Mouse (Mus musculus) stomach, embryonic 14.5 days (tissue): ENCODE results near the gene B4gat1. TPM values are rescaled to one million over a fixed set of nuclear protein-coding genes. Genes with fewer than 3 reads are reported as not detected.
"Not testable (repeated sequence)": the region's sequence is repeated elsewhere in the genome, so short reads cannot be mapped to it uniquely, and the experiment has no call there.

Experiments used
- ATAC-seq: fragments of 200-750 bp; cut with Nextera tagmentation; 2 replicates; pipeline ENCODE4 v1.8.0; 2017; ENCODE audit warnings: low read depth, moderate TSS enrichment; ENCODE audit not compliant: insufficient number of reproducible peaks, insufficient read depth, low FRiP score
- H3K27ac ChIP-seq: fragments of 300-500 bp; sonication (generic); 2 replicates; pipeline ENCODE4 v1.5.1; 2014; ENCODE audit warnings: mild to moderate bottlenecking, low read length, moderate library complexity, mixed read lengths
- H3K27me3 ChIP-seq: fragments of 300-500 bp; sonication (generic); 2 replicates; pipeline ENCODE4 v1.6.1; 2014; ENCODE audit warnings: low read length, control low read depth, mixed read lengths; ENCODE audit not compliant: control insufficient read depth, insufficient read depth
- H3K36me3 ChIP-seq: fragments of 300-500 bp; sonication (generic); 2 replicates; pipeline ENCODE4 v1.6.1; 2014; ENCODE audit warnings: mild to moderate bottlenecking, control low read depth, low read length, moderate library complexity, mixed read lengths; ENCODE audit not compliant: control insufficient read depth, insufficient read depth
- H3K4me1 ChIP-seq: fragments of 300-500 bp; sonication (generic); 2 replicates; pipeline ENCODE4 v1.6.1; 2014; ENCODE audit warnings: low read length, control low read depth, mixed read lengths; ENCODE audit not compliant: control insufficient read depth, insufficient read depth
- H3K4me2 ChIP-seq: fragments of 300-500 bp; sonication (generic); replicated peaks from 2 replicates; pipeline ENCODE4 v1.6.1; 2014; ENCODE audit warnings: low read depth, low read length, control low read depth
- H3K4me3 ChIP-seq: fragments of 300-500 bp; sonication (generic); 2 replicates; pipeline ENCODE4 v1.5.1; 2014; ENCODE audit warnings: low read depth, low read length, control low read depth
- H3K9ac ChIP-seq: fragments of 300-500 bp; sonication (generic); replicated peaks from 2 replicates; pipeline ENCODE4 v1.6.1; 2014; ENCODE audit warnings: low read depth, mild to moderate bottlenecking, control low read depth, low read length, moderate library complexity, mixed read lengths
- H3K9me3 ChIP-seq: fragments of 300-500 bp; sonication (generic); 2 replicates; pipeline ENCODE4 v1.6.1; 2016; ENCODE audit warnings: low read depth, low read length, control low read depth; ENCODE audit not compliant: control insufficient read depth
- WGBS: fragments of 180-500 bp; shearing (Covaris S2); extraction: QIAGEN DNeasy Blood & Tissue Kit; methylation state at CpG from one replicate; pipeline ENCODE4 v1.1.7; 2014; 5-methylcytosine and 5-hydroxymethylcytosine counted together
- polyA plus RNA-seq: library from polyadenylated mRNA; unstranded; fragments of >200 nt; fragmentation: Nextera tagmentation; extraction: Ambion mirVana; gene quantifications from 2 replicates; pipeline ENCODE4 v1.2.1, GENCODE M21; 2014

The B4gat1 gene
- polyA plus RNA-seq, 1 experiment from 2014 or later = 40.5 TPM

DNA sequence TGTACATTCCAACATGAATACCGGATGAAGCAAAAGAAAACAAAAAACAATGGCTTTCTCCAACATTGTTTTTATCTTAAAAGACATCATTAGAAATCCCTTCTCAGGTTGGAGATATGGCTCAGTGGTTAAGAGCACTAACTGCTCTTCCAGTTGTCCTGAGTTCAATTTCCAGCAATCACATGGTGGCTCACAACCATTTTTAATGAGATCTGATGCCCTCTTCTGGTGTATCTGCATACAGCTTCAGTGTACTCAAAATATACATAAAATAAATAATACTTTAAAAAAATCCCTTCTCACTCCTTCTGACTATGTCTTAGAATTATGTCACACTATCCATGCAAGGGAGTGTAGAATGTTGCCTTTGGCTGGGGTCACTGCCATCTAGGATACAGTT is 40.7 kb downstream of the B4gat1 start:
- Histone ChIP-seq H3K27ac (no peak overlapping the region), H3K9me3 (no peaks in the 10 kb centered on the region), H3K4me2 (no peak overlapping the region), H3K9ac (no peak overlapping the region), H3K4me1 (no peaks in the 10 kb centered on the region), H3K4me3 (no peak overlapping the region), H3K27me3 (peaks cover 24% of the 10 kb centered on the region), H3K36me3 (no peaks in the 10 kb centered on the region)
- 91% methylated on average over 1 of the region's 1 CpGs for WGBS
- no peak for ATAC-seq

- no peaks in the 10 kb centered on the region for H3K36me3 ChIP-seq
- WGBS = 70% methylated on average over 16 of the region's 18 CpGs
Measured at GRCm38 (mm10) chr19:5082005-5082404, 43.4 kb downstream of the B4gat1 start.

DNA sequence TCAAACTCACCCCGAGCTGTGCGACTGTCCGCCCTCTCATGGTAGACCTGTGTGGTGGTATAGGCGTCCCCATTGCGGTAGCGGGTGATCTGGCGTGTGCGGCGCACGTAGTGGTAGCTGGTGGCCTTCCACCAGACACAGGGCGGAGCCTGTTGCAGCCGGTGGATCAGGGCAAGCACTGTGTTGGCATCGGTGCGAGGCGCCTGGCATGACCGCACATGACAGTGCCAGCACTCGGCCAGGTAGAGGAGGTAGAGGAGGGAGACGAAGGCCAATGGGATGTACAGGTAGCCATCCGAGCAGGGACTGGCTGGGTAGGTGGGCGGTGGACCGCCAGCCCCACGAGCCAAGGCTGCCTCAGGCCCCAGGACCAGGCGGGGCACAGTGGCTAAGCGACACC is 44.0 kb downstream of the B4gat1 start:
- Histone ChIP-seq H3K27ac (no peak overlapping the region), H3K4me3 (no peak overlapping the region), H3K9me3 (no peaks in the 10 kb centered on the region), H3K4me1 (peaks cover 12% of the 10 kb centered on the region), H3K27me3 (peaks cover 41% of the 10 kb centered on the region), H3K4me2 (no peak overlapping the region), H3K9ac (no peak overlapping the region), H3K36me3 (no peaks in the 10 kb centered on the region)
- ATAC-seq = no peak
- WGBS = 61% methylated on average over 23 of the region's 24 CpGs

More at GRCm38 (mm10) chr19:5082005-5082404, 43.4 kb downstream of the B4gat1 start:
- Histone ChIP-seq H3K27ac (no peak overlapping the region), H3K4me2 (no peak overlapping the region), H3K9me3 (no peaks in the 10 kb centered on the region), H3K27me3 (peaks cover 41% of the 10 kb centered on the region), H3K9ac (no peak overlapping the region), H3K4me3 (no peak overlapping the region), H3K4me1 (peaks cover 8% of the 10 kb centered on the region; the same call in 1 of the 2 replicates)
- no peak for ATAC-seq

- H3K27ac ChIP-seq = no peak overlapping the region
- no peak overlapping the region for H3K4me2 ChIP-seq
- ATAC-seq = no peak
- H3K9me3 ChIP-seq = no peaks in the 10 kb centered on the region
- peak overlapping the region; percentile 39; the same call in 1 of the 2 replicates for H3K4me3 ChIP-seq
- H3K27me3 ChIP-seq = peaks cover 41% of the 10 kb centered on the region
- H3K36me3 ChIP-seq = no peaks in the 10 kb centered on the region
- peaks cover 16% of the 10 kb centered on the region for H3K4me1 ChIP-seq
- WGBS = 57% methylated on average over 3 of the region's 3 CpGs
- no peak overlapping the region for H3K9ac ChIP-seq
Measured at GRCm38 (mm10) chr19:5083961-5084833, 45.6 kb downstream of the B4gat1 start.

DNA sequence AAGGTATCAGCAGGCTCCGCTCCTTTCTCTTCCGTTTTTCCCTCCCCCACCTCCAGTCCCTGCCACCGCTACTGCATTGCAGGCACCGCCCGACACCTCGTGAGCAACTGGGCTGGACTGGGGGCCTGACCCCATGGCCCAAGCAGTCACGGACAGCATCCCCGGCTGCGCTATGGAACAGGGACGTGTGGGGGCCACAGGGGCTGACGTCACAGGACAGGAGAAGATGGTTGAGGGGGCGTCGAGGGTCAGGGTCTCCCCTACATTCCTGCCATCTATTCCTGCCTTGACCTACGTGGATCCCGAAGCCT is 46.2 kb downstream of the B4gat1 start:
- H3K9ac ChIP-seq = 0 out of 2 replicates have a peak overlapping the region, but pooled peaks have one; percentile 21
- H3K27me3 ChIP-seq = peaks cover 41% of the 10 kb centered on the region

DNA sequence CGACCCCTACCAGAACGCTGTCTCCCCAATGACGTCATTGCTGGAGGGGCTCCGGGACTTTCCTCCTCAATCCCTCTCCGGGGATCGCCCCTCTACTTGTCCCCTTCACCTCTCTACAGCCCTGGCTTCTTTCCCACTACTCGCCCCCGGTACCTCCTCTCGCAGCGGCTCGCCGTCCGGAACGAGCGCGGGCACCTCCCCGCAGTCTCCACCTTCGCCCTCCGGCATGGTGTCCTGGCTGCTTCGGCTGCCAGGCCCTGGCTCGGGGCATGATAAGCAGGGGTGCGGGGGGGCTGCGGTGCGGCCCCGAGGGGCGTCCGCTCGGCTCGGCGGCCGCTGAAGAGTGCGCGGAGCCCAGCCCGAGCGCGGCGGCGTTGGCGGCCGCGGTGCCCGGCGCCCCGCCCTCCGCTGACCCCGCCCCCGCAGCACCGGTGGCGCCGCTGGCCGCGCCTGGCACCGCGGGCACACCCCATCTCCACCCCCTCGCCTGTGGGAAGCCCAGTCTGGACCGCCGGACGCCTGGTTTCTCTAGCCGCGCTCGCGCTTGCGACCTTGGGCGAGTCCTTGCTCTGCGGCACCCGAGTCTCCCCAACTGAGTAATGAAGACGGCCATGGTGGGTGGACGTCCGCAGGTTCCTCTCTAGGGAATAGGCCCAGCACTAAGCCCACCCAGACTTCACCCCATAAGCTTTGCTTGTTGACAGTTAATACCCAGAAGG is 46.7 kb downstream of the B4gat1 start, which contains the start of gene Tmem151a:
Gene Tmem151a, minus strand, starts transcription at position 387 of the 719 bp plus-strand sequence.
- H3K4me1 ChIP-seq = peaks cover 19% of the 10 kb centered on the region
- H3K27ac ChIP-seq = peak within 1 kb of the TSS; percentile 15; the same call in 1 of the 2 replicates
- H3K9ac ChIP-seq = peak within 1 kb of the TSS; percentile 21; the same call in 1 of the 2 replicates
- H3K36me3 ChIP-seq = peaks cover 7% of the 10 kb centered on the region; the same call in 1 of the 2 replicates
- H3K27me3 ChIP-seq = peaks cover 41% of the 10 kb centered on the region
- under 1% methylated on average over 67 of the region's 69 CpGs for WGBS
- ATAC-seq = no peak
- H3K4me3 ChIP-seq = peak within 1 kb of the TSS; percentile 39
- peak within 1 kb of the TSS; percentile 70 for H3K4me2 ChIP-seq
- no peaks in the 10 kb centered on the region for H3K9me3 ChIP-seq

More for the DNA sequence above, 46.2 kb downstream of the B4gat1 start:
- Histone ChIP-seq H3K27ac (no peak overlapping the region; the same call in 1 of the 2 replicates), H3K4me2 (peak overlapping the region; percentile 70), H3K4me3 (peak overlapping the region; percentile 39), H3K36me3 (0 out of 2 replicates have a peak, but pooled peaks cover 5% of the 10 kb centered on the region), H3K4me1 (peaks cover 19% of the 10 kb centered on the region), H3K9me3 (no peaks in the 10 kb centered on the region)
- WGBS = 2% methylated on average over 15 of the region's 15 CpGs
- ATAC-seq = no peak

DNA sequence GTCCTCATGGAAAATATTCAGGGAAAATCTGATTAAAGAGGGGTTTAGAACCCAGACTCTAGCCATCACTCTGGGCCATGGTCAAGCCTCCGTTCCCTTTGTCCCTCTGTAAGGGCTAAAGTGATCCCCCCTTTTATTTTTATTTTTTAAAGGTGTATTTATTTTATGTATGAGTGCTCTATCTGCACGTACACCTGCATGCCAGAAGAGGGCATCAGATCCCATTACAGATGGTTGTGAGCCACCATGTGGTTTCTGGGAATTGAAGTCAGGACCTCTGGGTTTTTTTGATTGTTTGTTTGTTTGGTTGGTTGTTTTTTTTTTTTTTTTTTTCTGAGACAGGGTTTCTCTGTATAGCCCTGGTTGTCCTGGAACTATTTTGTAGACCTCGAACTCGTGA is 47.9 kb downstream of the B4gat1 start:
- not testable (repeated sequence) for H3K9me3 ChIP-seq, H3K4me3 ChIP-seq, H3K4me2 ChIP-seq, H3K27ac ChIP-seq, H3K9ac ChIP-seq, ATAC-seq
- H3K4me1 ChIP-seq = peaks cover 19% of the 10 kb centered on the region
- H3K27me3 ChIP-seq = peaks cover 37% of the 10 kb centered on the region
- H3K36me3 ChIP-seq = peaks cover 19% of the 10 kb centered on the region; the same call in 1 of the 2 replicates
- 59% methylated on average over 4 of the region's 4 CpGs for WGBS
